Mouse (Mus musculus) embryonic facial prominence, embryonic 12.5 days (tissue): Measurements from ENCODE around the gene Ccdc69. TPM values are rescaled to one million over a fixed set of nuclear protein-coding genes. Genes with fewer than 3 reads are reported as not detected.

ENCODE experiments used
- ATAC-seq: fragments of 200-750 bp; cut with Nextera tagmentation; 2 replicates; pipeline ENCODE4 v1.8.0; 2017; ENCODE audit not compliant: insufficient number of reproducible peaks, insufficient read depth, low FRiP score, low TSS enrichment
- H3K27ac ChIP-seq: fragments of 300-500 bp; sonication (generic); 2 replicates; pipeline ENCODE4 v1.5.1; 2016; ENCODE audit warnings: mild to moderate bottlenecking
- H3K27me3 ChIP-seq: fragments of 300-500 bp; sonication (generic); 2 replicates; pipeline ENCODE4 v1.6.1; 2016; ENCODE audit warnings: mild to moderate bottlenecking, moderate library complexity
- H3K36me3 ChIP-seq: fragments of 300-500 bp; sonication (generic); 2 replicates; pipeline ENCODE4 v1.6.1; 2016; ENCODE audit warnings: mild to moderate bottlenecking
- H3K4me1 ChIP-seq: fragments of 300-500 bp; sonication (generic); 2 replicates; pipeline ENCODE4 v1.6.1; 2016
- H3K4me2 ChIP-seq: fragments of 300-500 bp; sonication (generic); replicated peaks from 2 replicates; pipeline ENCODE4 v1.6.1; 2016; ENCODE audit warnings: mild to moderate bottlenecking, moderate library complexity
- H3K4me3 ChIP-seq: fragments of 300-500 bp; sonication (generic); 2 replicates; pipeline ENCODE4 v1.5.1; 2016; ENCODE audit warnings: mild to moderate bottlenecking
- H3K9ac ChIP-seq: fragments of 300-500 bp; sonication (generic); 2 replicates; pipeline ENCODE4 v1.6.1; 2016; ENCODE audit warnings: mild to moderate bottlenecking, moderate library complexity
- H3K9me3 ChIP-seq: fragments of 300-500 bp; sonication (generic); 2 replicates; pipeline ENCODE4 v1.6.1; 2016; ENCODE audit warnings: mild to moderate bottlenecking, moderate library complexity
- WGBS: fragments of 180-500 bp; shearing (Covaris S2); methylation state at CpG from one replicate; pipeline ENCODE4 v1.1.7; 2016; 5-methylcytosine and 5-hydroxymethylcytosine counted together
- polyA plus RNA-seq: library from polyadenylated mRNA; unstranded; fragments of >200 nt; fragmentation: Nextera tagmentation; extraction: Ambion mirVana; gene quantifications from 2 replicates; pipeline ENCODE4 v1.2.1, GENCODE M21; 2016

The Ccdc69 gene
- polyA plus RNA-seq, 1 experiment from 2014 or later: 0.67 TPM

DNA sequence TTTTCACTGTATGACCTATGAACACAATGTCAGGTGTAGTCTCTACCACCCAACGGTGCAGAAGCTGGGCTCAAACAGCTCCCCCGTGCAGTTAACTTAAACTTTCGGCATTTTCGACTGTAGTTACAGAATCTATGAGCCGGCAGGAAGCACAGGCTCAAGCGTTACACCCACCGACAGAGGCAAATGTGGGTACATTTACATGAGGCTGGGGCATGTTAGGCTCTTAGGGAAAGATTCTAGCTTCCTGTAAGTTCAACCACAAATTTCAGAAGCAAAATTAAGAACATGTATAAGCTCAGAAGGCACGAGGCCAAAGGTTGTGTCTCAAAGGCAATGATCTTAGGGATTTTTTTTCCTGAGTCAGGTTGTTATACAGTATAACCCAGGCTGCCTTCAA is 5.5 kb downstream of the Ccdc69 start:
- H3K27me3 ChIP-seq: 0 out of 2 replicates have a peak, but pooled peaks cover 4% of the 10 kb centered on the region
- no peak overlapping the region for H3K9ac ChIP-seq
- H3K4me3 ChIP-seq: no peak overlapping the region
- H3K9me3 ChIP-seq: no peaks in the 10 kb centered on the region
- 82% methylated on average over 8 of the region's 8 CpGs for WGBS
- H3K27ac ChIP-seq: no peak overlapping the region
- no peak overlapping the region for H3K4me2 ChIP-seq
- no peaks in the 10 kb centered on the region for H3K36me3 ChIP-seq
- no peak for ATAC-seq
- H3K4me1 ChIP-seq: peaks cover 6% of the 10 kb centered on the region; the same call in 1 of the 2 replicates

DNA sequence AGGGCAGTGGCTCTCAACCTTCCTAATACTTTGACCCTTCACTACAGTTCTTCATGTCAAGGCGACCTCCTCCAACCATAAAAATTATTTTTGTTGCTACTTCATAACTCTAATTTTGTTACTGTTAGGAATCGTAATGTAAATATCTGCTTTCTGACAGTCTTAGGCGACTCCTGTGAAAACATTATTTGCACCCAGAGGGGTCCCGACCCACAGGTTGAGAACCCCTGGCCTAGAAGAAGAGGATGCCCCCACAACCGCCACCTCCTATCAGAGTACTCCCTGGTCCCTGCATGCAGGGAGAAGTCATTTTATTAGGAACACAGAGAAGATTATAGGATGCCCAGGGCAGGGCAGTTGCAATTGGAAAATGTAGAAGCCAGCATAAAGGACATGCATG is 6.6 kb downstream of the Ccdc69 start:
- WGBS: 86% methylated on average over 5 of the region's 5 CpGs
- ATAC-seq: no peak
- H3K27ac ChIP-seq: no peak overlapping the region
- no peaks in the 10 kb centered on the region for H3K36me3 ChIP-seq
- no peak overlapping the region for H3K4me2 ChIP-seq
- no peaks in the 10 kb centered on the region for H3K27me3 ChIP-seq
- no peaks in the 10 kb centered on the region for H3K4me1 ChIP-seq
- no peaks in the 10 kb centered on the region for H3K9me3 ChIP-seq
- H3K4me3 ChIP-seq: no peak overlapping the region
- no peak overlapping the region for H3K9ac ChIP-seq

DNA sequence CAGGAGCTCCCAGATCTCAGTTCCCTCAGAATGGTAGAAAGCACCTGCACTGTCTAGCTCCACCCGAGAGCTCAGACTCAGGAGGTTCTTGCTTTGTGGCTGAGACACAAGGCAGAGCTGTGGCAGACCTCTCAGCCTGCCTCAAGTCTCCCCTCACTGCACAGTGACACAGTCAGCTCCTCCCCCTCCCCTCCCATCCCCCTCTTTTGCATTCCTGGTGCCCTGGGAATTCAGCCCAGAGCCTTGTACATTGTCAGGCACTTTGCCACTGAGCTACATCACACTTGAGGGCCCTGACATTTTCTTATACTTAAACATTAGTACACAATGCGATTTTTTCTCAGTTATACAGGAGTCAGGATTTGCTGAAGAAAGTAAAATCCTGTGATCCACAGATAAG is 8.9 kb downstream of the Ccdc69 start:
- Histone ChIP-seq H3K4me1 (no peaks in the 10 kb centered on the region), H3K27me3 (no peaks in the 10 kb centered on the region), H3K4me3 (no peak overlapping the region), H3K9ac (no peak overlapping the region), H3K27ac (no peak overlapping the region), H3K9me3 (no peaks in the 10 kb centered on the region), H3K4me2 (no peak overlapping the region), H3K36me3 (no peaks in the 10 kb centered on the region)
- no peak for ATAC-seq
- 52% methylated on average over 2 of the region's 2 CpGs for WGBS

DNA sequence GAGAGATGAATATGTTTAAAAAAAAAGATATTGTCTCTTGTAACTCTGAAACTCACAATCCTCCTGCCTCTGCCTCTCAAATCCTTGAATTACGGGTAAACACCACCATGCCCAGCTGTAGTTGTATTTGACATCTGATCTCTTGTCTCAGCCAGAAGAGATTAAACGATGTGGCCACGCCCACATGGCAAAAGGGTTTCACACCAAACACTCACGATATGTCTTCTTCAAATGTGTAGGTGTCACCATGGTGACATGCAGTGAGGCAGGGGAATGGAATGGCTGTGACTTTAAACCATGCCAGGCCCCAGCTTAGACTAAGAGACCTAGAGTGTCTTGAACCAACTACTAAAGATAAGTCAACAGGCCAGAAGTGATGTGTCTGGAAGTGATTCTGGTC is 11.0 kb downstream of the Ccdc69 start:
- no peak overlapping the region for H3K9ac ChIP-seq
- 61% methylated on average over 4 of the region's 4 CpGs for WGBS
- H3K4me3 ChIP-seq: no peak overlapping the region
- no peak overlapping the region for H3K27ac ChIP-seq
- no peaks in the 10 kb centered on the region for H3K9me3 ChIP-seq
- H3K27me3 ChIP-seq: no peaks in the 10 kb centered on the region
- H3K36me3 ChIP-seq: no peaks in the 10 kb centered on the region
- ATAC-seq: no peak
- no peaks in the 10 kb centered on the region for H3K4me1 ChIP-seq
- H3K4me2 ChIP-seq: no peak overlapping the region

GRCm38 (mm10) chr11:55062856-55063255 is 15.1 kb downstream of the Ccdc69 start:
- ATAC-seq: no peak
- no peak overlapping the region for H3K9ac ChIP-seq
- no peaks in the 10 kb centered on the region for H3K9me3 ChIP-seq
- no peaks in the 10 kb centered on the region for H3K27me3 ChIP-seq
- H3K36me3 ChIP-seq: no peaks in the 10 kb centered on the region
- no peak overlapping the region for H3K4me3 ChIP-seq
- WGBS: 29% methylated on average over 5 of the region's 5 CpGs
- no peak overlapping the region for H3K27ac ChIP-seq
- H3K4me1 ChIP-seq: no peaks in the 10 kb centered on the region
- H3K4me2 ChIP-seq: no peak overlapping the region

GRCm38 (mm10) chr11:55060802-55061201 is 17.1 kb downstream of the Ccdc69 start:
- H3K4me1 ChIP-seq: no peaks in the 10 kb centered on the region
- no peaks in the 10 kb centered on the region for H3K27me3 ChIP-seq
- H3K9me3 ChIP-seq: no peaks in the 10 kb centered on the region
- no peak overlapping the region for H3K4me3 ChIP-seq
- no peak for ATAC-seq
- H3K9ac ChIP-seq: no peak overlapping the region
- no peaks in the 10 kb centered on the region for H3K36me3 ChIP-seq
- WGBS: 83% methylated on average over 5 of the region's 5 CpGs
- no peak overlapping the region for H3K27ac ChIP-seq
- H3K4me2 ChIP-seq: no peak overlapping the region

- no peaks in the 10 kb centered on the region for H3K9me3 ChIP-seq
- H3K27ac ChIP-seq: no peak overlapping the region
- no peak overlapping the region for H3K4me3 ChIP-seq
- 79% methylated on average over 3 of the region's 3 CpGs for WGBS
- ATAC-seq: no peak
- no peaks in the 10 kb centered on the region for H3K36me3 ChIP-seq
- no peaks in the 10 kb centered on the region for H3K4me1 ChIP-seq
- H3K27me3 ChIP-seq: no peaks in the 10 kb centered on the region
- H3K9ac ChIP-seq: no peak overlapping the region
- no peak overlapping the region for H3K4me2 ChIP-seq
Measured at GRCm38 (mm10) chr11:55057511-55057910, 20.4 kb downstream of the Ccdc69 start.

GRCm38 (mm10) chr11:55050837-55051510 is 27.0 kb downstream of the Ccdc69 start:
- 62% methylated on average over 7 of the region's 7 CpGs for WGBS

GRCm38 (mm10) chr11:55046600-55046999 is 31.3 kb downstream of the Ccdc69 start:
- Histone ChIP-seq H3K9ac (no peak overlapping the region), H3K4me1 (no peaks in the 10 kb centered on the region), H3K27me3 (no peaks in the 10 kb centered on the region), H3K4me3 (no peak overlapping the region), H3K9me3 (no peaks in the 10 kb centered on the region), H3K36me3 (no peaks in the 10 kb centered on the region), H3K27ac (no peak overlapping the region), H3K4me2 (no peak overlapping the region)
- ATAC-seq: no peak
- WGBS: 56% methylated on average over 5 of the region's 5 CpGs

More at GRCm38 (mm10) chr11:55050837-55051510, 27.0 kb downstream of the Ccdc69 start:
- no peak overlapping the region for H3K4me3 ChIP-seq
- no peak overlapping the region for H3K9ac ChIP-seq
- no peak for ATAC-seq
- H3K9me3 ChIP-seq: no peaks in the 10 kb centered on the region
- H3K36me3 ChIP-seq: no peaks in the 10 kb centered on the region
- no peaks in the 10 kb centered on the region for H3K27me3 ChIP-seq
- no peak overlapping the region for H3K27ac ChIP-seq
- H3K4me2 ChIP-seq: no peak overlapping the region
- no peaks in the 10 kb centered on the region for H3K4me1 ChIP-seq

DNA sequence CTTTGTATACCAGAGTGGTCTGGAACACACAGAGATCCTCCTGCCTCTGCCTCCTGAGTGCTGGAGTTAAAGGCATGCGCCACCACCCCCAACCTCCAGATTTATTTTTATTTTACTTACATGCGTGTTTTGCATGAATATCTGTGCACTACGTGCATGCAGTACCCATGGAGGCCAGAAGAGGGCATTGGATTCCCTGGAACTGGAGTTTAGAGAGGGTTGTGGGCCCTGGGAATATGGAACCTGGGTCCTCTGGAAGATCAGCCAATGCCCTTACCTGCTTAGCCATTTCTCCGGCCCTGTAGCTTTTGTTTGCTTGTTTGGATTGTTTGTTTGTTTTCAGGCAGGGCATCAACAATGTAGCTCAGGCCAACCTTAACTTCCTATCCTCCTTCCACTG is 36.6 kb downstream of the Ccdc69 start:
- H3K4me1 ChIP-seq: no peaks in the 10 kb centered on the region
- no peaks in the 10 kb centered on the region for H3K27me3 ChIP-seq
- H3K9me3 ChIP-seq: no peaks in the 10 kb centered on the region
- H3K27ac ChIP-seq: no peak overlapping the region
- H3K9ac ChIP-seq: no peak overlapping the region
- no peak overlapping the region for H3K4me3 ChIP-seq
- 81% methylated on average over 4 of the region's 4 CpGs for WGBS
- no peaks in the 10 kb centered on the region for H3K36me3 ChIP-seq
- no peak overlapping the region for H3K4me2 ChIP-seq
- ATAC-seq: no peak

DNA sequence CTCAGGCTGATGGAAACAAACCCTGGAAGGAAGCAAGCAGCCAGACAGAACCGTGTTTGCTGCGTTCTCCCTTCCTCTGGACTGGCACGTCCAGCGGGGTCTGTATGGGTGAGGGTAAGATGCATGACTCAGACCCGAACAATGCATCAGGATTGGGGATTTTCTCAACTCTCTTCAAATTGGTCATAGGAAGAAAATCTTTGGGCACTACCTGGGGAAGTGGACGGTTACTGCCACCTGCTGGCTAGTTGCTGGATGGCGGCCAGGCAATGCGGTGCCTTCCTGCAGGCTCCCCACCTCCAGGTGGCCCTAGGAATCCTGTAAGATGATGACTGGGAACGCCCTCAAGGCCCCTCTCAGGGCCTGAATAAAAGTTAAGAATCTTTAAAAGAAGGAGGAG is 38.3 kb downstream of the Ccdc69 start:
- no peaks in the 10 kb centered on the region for H3K27me3 ChIP-seq
- 5% methylated on average over 9 of the region's 9 CpGs for WGBS
- H3K4me2 ChIP-seq: no peak overlapping the region
- no peak overlapping the region for H3K27ac ChIP-seq
- H3K4me1 ChIP-seq: no peaks in the 10 kb centered on the region
- 0 out of 2 replicates have a peak, but pooled peaks have one; percentile 70 for ATAC-seq
- H3K9me3 ChIP-seq: no peaks in the 10 kb centered on the region
- no peak overlapping the region for H3K4me3 ChIP-seq
- no peak overlapping the region for H3K9ac ChIP-seq
- H3K36me3 ChIP-seq: no peaks in the 10 kb centered on the region

DNA sequence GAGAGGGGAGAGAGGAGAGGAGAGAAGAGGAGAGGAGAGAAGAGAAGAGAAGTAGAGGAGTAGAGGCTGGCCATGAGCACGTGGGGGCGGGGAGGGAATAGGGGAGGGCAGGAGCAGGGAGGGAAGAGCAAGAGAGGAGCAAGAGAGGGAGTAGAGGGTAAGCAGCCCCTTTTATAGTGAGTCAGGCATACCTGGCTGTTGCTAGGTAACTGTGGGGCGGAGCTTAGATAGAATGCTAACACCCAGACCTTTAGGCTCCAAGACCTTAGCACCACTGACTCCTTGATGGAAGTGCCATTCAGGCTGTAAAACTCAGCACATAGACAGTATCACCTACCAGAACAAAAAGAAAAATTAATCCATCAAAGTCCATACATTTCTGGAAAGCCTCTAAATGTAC is 41.3 kb downstream of the Ccdc69 start:
- WGBS: 39% methylated on average over 3 of the region's 3 CpGs
- no peak for ATAC-seq
- no peaks in the 10 kb centered on the region for H3K36me3 ChIP-seq

More for the DNA sequence above, 41.3 kb downstream of the Ccdc69 start:
- Histone ChIP-seq H3K4me1 (peaks cover 10% of the 10 kb centered on the region), H3K4me2 (no peak overlapping the region), H3K9ac (no peak overlapping the region), H3K4me3 (no peak overlapping the region), H3K27me3 (no peaks in the 10 kb centered on the region), H3K9me3 (no peaks in the 10 kb centered on the region), H3K27ac (no peak overlapping the region)
